Comparison of ENCODE assay signal across 23 mouse cellular contexts in the genomic region with DNA sequence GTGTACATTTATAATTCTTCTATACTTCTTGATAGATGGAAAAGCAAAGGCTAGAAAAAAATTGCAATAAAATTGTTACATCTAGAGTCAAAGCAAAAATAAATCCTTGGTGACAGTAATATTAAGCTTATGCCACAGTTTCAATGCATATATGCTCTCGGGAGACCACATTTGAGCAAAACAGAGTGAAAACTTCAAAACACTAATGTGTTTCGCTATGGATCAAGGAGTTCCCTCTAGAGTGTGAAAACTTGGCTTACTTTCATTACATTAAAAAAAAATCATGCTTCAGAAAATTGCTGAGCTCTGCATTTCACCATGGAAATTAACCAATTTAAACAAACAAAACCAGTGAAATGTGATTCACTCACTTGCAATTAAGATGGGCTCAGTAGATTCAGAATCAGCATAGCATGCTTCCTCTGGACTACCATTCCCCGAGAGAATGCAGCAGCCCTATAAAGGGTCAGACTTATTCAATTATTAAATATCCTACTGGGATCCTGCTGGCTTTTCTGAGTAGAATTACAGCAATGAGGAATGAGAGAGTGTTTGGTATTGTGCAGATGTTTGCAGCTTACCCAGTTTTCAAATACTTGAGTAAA.
DNase-seq lines count a peak whose midpoint lies in the region; ATAC-seq and TF ChIP-seq lines count a peak whose summit lies in the region.
"Had no signal": no experiment of that assay in that cellular context is flagged by ENCODE, and none has a peak within 500 bp of the region (broad histone marks: within the 10 kb centered on the region; RNA-seq: fewer than 3 reads in every experiment).

No protein-coding gene starts in this region.

- no peaks in the 10 kb centered on the region for H3K36me3 ChIP-seq in midbrain, embryonic 12.5 days
- no peaks in the 10 kb centered on the region for H3K36me3 ChIP-seq in midbrain, embryonic 11.5 days (ENCODE audit: control insufficient read depth, insufficient read depth, low read length)
- H3K36me3 ChIP-seq in limb, embryonic 14.5 days (ENCODE audit: control insufficient read depth, insufficient read depth, low read length), result no peaks in the 10 kb centered on the region
- H3K36me3 ChIP-seq: forebrain, embryonic 12.5 days; G1E; hindbrain, embryonic 15.5 days; kidney, embryonic 15.5 days; limb, embryonic 12.5 days; liver, embryonic 15.5 days; neural tube, embryonic 13.5 days had no signal

- no peak overlapping the region for H3K9ac ChIP-seq in midbrain, embryonic 12.5 days (replicated peaks)
- no peak overlapping the region for H3K9ac ChIP-seq in midbrain, embryonic 11.5 days (ENCODE audit: low read length)
- no peak overlapping the region for H3K9ac ChIP-seq in limb, embryonic 14.5 days (ENCODE audit: low read depth, low read length, severe bottlenecking)
- H3K9ac ChIP-seq: forebrain, embryonic 12.5 days; hindbrain, embryonic 15.5 days; kidney, embryonic 15.5 days; limb, embryonic 12.5 days; liver, embryonic 15.5 days; neural tube, embryonic 13.5 days had no signal

- no peak for TF ChIP-seq POLR2A in limb, embryonic 14.5 days (IDR thresholded peaks at IDR 0.05; ENCODE audit: borderline replicate concordance, extremely low read depth, insufficient read depth, insufficient read length)

- H3K4me1 ChIP-seq in midbrain, embryonic 12.5 days, result no peaks in the 10 kb centered on the region
- no peaks in the 10 kb centered on the region for H3K4me1 ChIP-seq in midbrain, embryonic 11.5 days (ENCODE audit: control insufficient read depth, insufficient read depth, low read length)
- no peaks in the 10 kb centered on the region for H3K4me1 ChIP-seq in limb, embryonic 14.5 days (ENCODE audit: control insufficient read depth, insufficient read depth, low read length)
- H3K4me1 ChIP-seq: forebrain, embryonic 12.5 days; kidney, embryonic 15.5 days; liver, embryonic 15.5 days had no signal

- no peak overlapping the region for H3K4me2 ChIP-seq in midbrain, embryonic 12.5 days (replicated peaks)
- no peak overlapping the region for H3K4me2 ChIP-seq in midbrain, embryonic 11.5 days
- no peak overlapping the region for H3K4me2 ChIP-seq in limb, embryonic 14.5 days (replicated peaks; ENCODE audit: low read depth, low read length, severe bottlenecking)
- H3K4me2 ChIP-seq: forebrain, embryonic 12.5 days; hindbrain, embryonic 15.5 days; kidney, embryonic 15.5 days; limb, embryonic 12.5 days; liver, embryonic 15.5 days; neural tube, embryonic 13.5 days had no signal

- 69% methylated on average over 3 of the region's 3 CpGs for WGBS in midbrain, embryonic 12.5 days
- 67% methylated on average over 3 of the region's 3 CpGs for WGBS in midbrain, embryonic 11.5 days
- 53% methylated on average over 3 of the region's 3 CpGs for WGBS in limb, embryonic 14.5 days

- H3K4me3 ChIP-seq in midbrain, embryonic 12.5 days, result no peak overlapping the region
- no peak overlapping the region for H3K4me3 ChIP-seq in midbrain, embryonic 11.5 days (ENCODE audit: low read depth, low read length)
- H3K4me3 ChIP-seq in limb, embryonic 14.5 days (replicated peaks; ENCODE audit: low read length), result no peak overlapping the region
- H3K4me3 ChIP-seq: forebrain, embryonic 12.5 days; hindbrain, embryonic 15.5 days; kidney, embryonic 15.5 days; limb, embryonic 12.5 days; liver, embryonic 15.5 days; neural tube, embryonic 13.5 days had no signal

- no peak overlapping the region for H3K27ac ChIP-seq in midbrain, embryonic 12.5 days (replicated peaks)
- H3K27ac ChIP-seq in midbrain, embryonic 11.5 days (ENCODE audit: low read depth, low read length), result no peak overlapping the region
- H3K27ac ChIP-seq in limb, embryonic 14.5 days (replicated peaks; ENCODE audit: low read depth, low read length), result no peak overlapping the region
- H3K27ac ChIP-seq: forebrain, embryonic 12.5 days; hindbrain, embryonic 15.5 days; kidney, embryonic 15.5 days; limb, embryonic 12.5 days; liver, embryonic 15.5 days; macrophage; neural tube, embryonic 13.5 days had no signal

- H3K9me3 ChIP-seq in midbrain, embryonic 12.5 days, result no peaks in the 10 kb centered on the region
- no peaks in the 10 kb centered on the region for H3K9me3 ChIP-seq in midbrain, embryonic 11.5 days (ENCODE audit: control insufficient read depth, low read length)
- no peaks in the 10 kb centered on the region for H3K9me3 ChIP-seq in limb, embryonic 14.5 days (ENCODE audit: control insufficient read depth, low read length)
- H3K9me3 ChIP-seq: forebrain, embryonic 12.5 days; hindbrain, embryonic 15.5 days; kidney, embryonic 15.5 days; limb, embryonic 12.5 days; liver, embryonic 15.5 days; neural tube, embryonic 13.5 days had no signal

- no peaks in the 10 kb centered on the region for H3K27me3 ChIP-seq in midbrain, embryonic 12.5 days
- H3K27me3 ChIP-seq in midbrain, embryonic 11.5 days (ENCODE audit: control insufficient read depth, insufficient read depth, low read length), result no peaks in the 10 kb centered on the region
- no peaks in the 10 kb centered on the region for H3K27me3 ChIP-seq in limb, embryonic 14.5 days (ENCODE audit: control insufficient read depth, insufficient read depth, low read length)
- H3K27me3 ChIP-seq: forebrain, embryonic 12.5 days; hindbrain, embryonic 15.5 days; kidney, embryonic 15.5 days; limb, embryonic 12.5 days; liver, embryonic 15.5 days; neural tube, embryonic 13.5 days had no signal

- DNase-seq in embryo, embryonic 11 days, result peak; percentile 4
- no peak for DNase-seq in embryo, embryonic 9.5 days (ENCODE audit: extremely low spot score)
- no peak for DNase-seq in midbrain, embryonic 11.5 days (ENCODE audit: low spot score, missing footprints)
- peak; percentile 12 for DNase-seq in limb, embryonic 14.5 days (ENCODE audit: low spot score)
- no peak for DNase-seq in B cell, adult 2 months
- DNase-seq in urinary bladder, postnatal 36 days (ENCODE audit: low spot score in 2 of 2), result no peak
- DNase-seq: cerebellum, adult 9-11 months; kidney, postnatal 4 days; right cerebral cortex, postnatal 14 days; spleen, adult 18-20 months; thymus, postnatal 25 days had no signal

- ATAC-seq in midbrain, embryonic 12.5 days (ENCODE audit: low FRiP score, low read depth), result peak; percentile 39; the same call in 1 of the 2 replicates
- ATAC-seq in midbrain, embryonic 11.5 days (ENCODE audit: low FRiP score), result no peak
- no peak for ATAC-seq in limb, embryonic 14.5 days (ENCODE audit: low FRiP score, low read depth)
- ATAC-seq in frontal cortex, adult (ENCODE audit: low TSS enrichment), result no peak
- ATAC-seq: CD4-positive, CD25-positive, alpha-beta regulatory T cell, adult 4 months; intestine, postnatal 0 days had no signal

Comparison
In these comparisons a context has a peak if more than half of its experiments do, and no peak if none do; other contexts are left out.
1. DNase-seq: peak in embryo, embryonic 11 days (single experiment) and limb, embryonic 14.5 days (single experiment); none in embryo, embryonic 9.5 days (single experiment), midbrain, embryonic 11.5 days (single experiment), B cell, adult 2 months (0 of 2) and urinary bladder, postnatal 36 days (0 of 2).